Mouse (Mus musculus) liver, embryonic 14.5 days (tissue): ENCODE measurements at regions not wholly inside any gene's neighbourhood (a gene's known extent, or its start where the extent isn't known, plus 50 kb on each side); places are given as distances from the start of the nearest gene placed in this dataset.

ENCODE experiments used
- CTCF ChIP-seq: IDR thresholded peaks from 2 replicates; pipeline ENCODE4 v1.5.1; 2016; ENCODE audit warnings: antibody characterized with exemption, low read depth, control low read depth
- EP300 ChIP-seq: IDR thresholded peaks from 2 replicates; pipeline ENCODE4 v1.6.1; 2016; ENCODE audit warnings: antibody characterized with exemption, low read depth

DNA sequence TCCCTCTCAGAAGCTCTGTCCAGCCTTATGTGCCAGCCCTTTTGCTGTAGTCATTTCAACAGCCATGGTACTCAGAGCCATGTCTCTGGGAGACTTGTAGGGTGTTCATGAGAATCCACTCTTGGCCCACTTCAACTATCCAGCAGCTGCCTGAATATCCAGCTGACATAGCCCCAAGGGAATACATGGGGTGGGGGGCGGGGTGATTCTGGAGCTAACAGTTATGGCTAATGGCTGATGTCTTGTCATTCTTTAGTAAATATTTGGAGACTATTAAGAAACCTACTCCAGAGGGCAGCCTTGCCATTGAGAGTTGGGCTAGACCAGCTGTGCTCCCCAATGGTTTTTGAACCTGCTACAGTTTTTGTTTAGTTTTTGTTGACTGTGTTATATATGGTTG lies 96.0 kb upstream of the Gdnf start:
- TF ChIP-seq CTCF (no peak), EP300 (no peak)
